In the genomic region with DNA sequence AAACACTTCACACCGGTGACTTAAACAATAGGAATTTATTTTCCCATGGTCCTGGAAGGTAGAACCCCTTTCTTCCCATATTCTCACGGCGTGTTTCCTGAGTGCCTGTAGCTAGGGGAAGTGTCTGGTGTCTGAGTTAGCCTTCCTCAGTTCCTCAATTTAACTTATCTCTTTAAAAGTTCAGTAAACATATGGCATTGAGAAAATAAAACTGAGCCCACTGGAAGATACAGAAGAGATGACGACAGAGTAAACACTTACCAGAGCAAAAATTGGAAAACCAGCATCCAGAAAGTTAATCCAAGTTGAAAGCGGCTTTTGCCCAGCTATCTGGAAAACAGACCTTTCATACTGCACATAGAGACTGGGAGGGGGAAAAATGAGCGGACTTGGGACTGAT, we compare ENCODE assay signal across 8 mouse cellular contexts. TPM values are rescaled to one million over a fixed set of nuclear protein-coding genes. Genes with fewer than 3 reads are reported as not detected.
A peak's percentile ranks its signal among the peaks of the same experiment; 100 is the strongest.
DNase-seq lines count a peak whose midpoint lies in the region; ATAC-seq lines count a peak whose summit lies in the region.

No protein-coding gene starts in this region.

- H3K9ac ChIP-seq in heart, embryonic 12.5 days: 0 out of 2 replicates have a peak overlapping the region, but pooled peaks have one; percentile 52
- H3K9ac ChIP-seq in liver, embryonic 15.5 days: peak overlapping the region; percentile 85

- 46% methylated on average over 6 of the region's 6 CpGs for WGBS in heart, embryonic 10.5 days
- WGBS in heart, embryonic 12.5 days: 36% methylated on average over 6 of the region's 6 CpGs
- 5% methylated on average over 6 of the region's 6 CpGs for WGBS in liver, embryonic 15.5 days (ENCODE audit: insufficient replicate concordance)

- peaks cover 4% of the 10 kb centered on the region for H3K36me3 ChIP-seq in heart, embryonic 10.5 days
- H3K36me3 ChIP-seq in heart, embryonic 12.5 days: peaks cover 10% of the 10 kb centered on the region
- no peaks in the 10 kb centered on the region; the same call in 1 of the 2 replicates for H3K36me3 ChIP-seq in liver, embryonic 15.5 days (replicated peaks)
- 0 out of 2 replicates have a peak, but pooled peaks cover 1% of the 10 kb centered on the region for H3K36me3 ChIP-seq in splenic B cell, adult 2 months (ENCODE audit: control insufficient read depth, insufficient read depth, low read length, poor library complexity, severe bottlenecking)

- no peaks in the 10 kb centered on the region; the same call in 1 of the 2 replicates for H3K4me1 ChIP-seq in heart, embryonic 10.5 days
- peaks cover 8% of the 10 kb centered on the region; the same call in 1 of the 2 replicates for H3K4me1 ChIP-seq in heart, embryonic 12.5 days (replicated peaks)
- peaks cover 34% of the 10 kb centered on the region for H3K4me1 ChIP-seq in liver, embryonic 15.5 days (replicated peaks)

- H3K9me3 ChIP-seq in heart, embryonic 10.5 days: no peaks in the 10 kb centered on the region
- H3K9me3 ChIP-seq in heart, embryonic 12.5 days (replicated peaks): no peaks in the 10 kb centered on the region
- H3K9me3 ChIP-seq in liver, embryonic 15.5 days (replicated peaks): no peaks in the 10 kb centered on the region

- H3K27ac ChIP-seq in heart, embryonic 10.5 days: peak overlapping the region; percentile 96
- H3K27ac ChIP-seq in heart, embryonic 12.5 days (ENCODE audit: poor library complexity, severe bottlenecking): peak overlapping the region; percentile 85
- H3K27ac ChIP-seq in liver, embryonic 15.5 days (replicated peaks): peak overlapping the region; percentile 90

- peak; percentile 34 for ATAC-seq in heart, embryonic 12.5 days (ENCODE audit: insufficient number of reproducible peaks, low FRiP score)
- ATAC-seq in liver, embryonic 15.5 days (ENCODE audit: insufficient read depth): no peak

- DNase-seq in heart, embryonic 10.5 days (ENCODE audit: low spot score): no peak
- no peak for DNase-seq in heart, adult 11 months
- peak; percentile 24 for DNase-seq in R1 (ENCODE audit: low read depth, low spot score)
- DNase-seq in splenic B cell, adult 2 months (ENCODE audit: low read depth, low spot score): peak; percentile 50
- no peak for DNase-seq in frontal cortex, postnatal 36 days (ENCODE audit: low spot score in 2 of 2)
- no peak for DNase-seq in gastrocnemius, postnatal 4 days (ENCODE audit: low spot score in 2 of 2)

- no peaks in the 10 kb centered on the region for H3K27me3 ChIP-seq in heart, embryonic 10.5 days (ENCODE audit: insufficient read depth, poor library complexity, severe bottlenecking)
- H3K27me3 ChIP-seq in heart, embryonic 12.5 days (replicated peaks): no peaks in the 10 kb centered on the region
- H3K27me3 ChIP-seq in liver, embryonic 15.5 days: no peaks in the 10 kb centered on the region
- H3K27me3 ChIP-seq in splenic B cell, adult 2 months (ENCODE audit: control insufficient read depth, insufficient read depth, low read length, poor library complexity, severe bottlenecking): no peaks in the 10 kb centered on the region

- peak overlapping the region; percentile 80 for H3K4me2 ChIP-seq in heart, embryonic 12.5 days
- peak overlapping the region; percentile 99 for H3K4me2 ChIP-seq in liver, embryonic 15.5 days

- H3K4me3 ChIP-seq in heart, embryonic 10.5 days: peak overlapping the region; percentile 93
- peak overlapping the region; percentile 69 for H3K4me3 ChIP-seq in heart, embryonic 12.5 days
- H3K4me3 ChIP-seq in liver, embryonic 15.5 days (replicated peaks): peak overlapping the region; percentile 80

RNA-seq across cellular contexts. Expression of gene Zfp69, which starts 0.7 kb away (rescaled TPM):
- 13.7 and 15.7 TPM in 2 replicates for polyA plus RNA-seq in heart, embryonic 10.5 days (2016; fragmentation: Nextera tagmentation; extraction: Ambion mirVana)
- polyA plus RNA-seq in heart, embryonic 12.5 days (2016; fragmentation: Nextera tagmentation; extraction: Ambion mirVana): 14.5 and 16.5 TPM in 2 replicates
- 1.6 and 1.7 TPM in 2 replicates for polyA plus RNA-seq in liver, embryonic 15.5 days (2015; fragmentation: Nextera tagmentation; extraction: Ambion mirVana)
- 1 to 10 TPM; 2.9 to 3.9 TPM for total RNA-seq in gastrocnemius, postnatal 4 days (2021)

RNA-seq across cellular contexts. Expression of gene Exo5, which starts 27.3 kb away (rescaled TPM):
- polyA plus RNA-seq in heart, embryonic 10.5 days (2016; fragmentation: Nextera tagmentation; extraction: Ambion mirVana): 14.8 and 25.8 TPM in 2 replicates
- 11.9 and 13.1 TPM in 2 replicates for polyA plus RNA-seq in heart, embryonic 12.5 days (2016; fragmentation: Nextera tagmentation; extraction: Ambion mirVana)
- 6.2 and 7.0 TPM in 2 replicates for polyA plus RNA-seq in liver, embryonic 15.5 days (2015; fragmentation: Nextera tagmentation; extraction: Ambion mirVana)
- 1 to 10 TPM; 7.4 to 7.9 TPM for total RNA-seq in gastrocnemius, postnatal 4 days (2021)

Comparison
In these comparisons a context has a peak if more than half of its experiments do, and no peak if none do; other contexts are left out.
1. DNase-seq: peak in R1 (single experiment) and splenic B cell, adult 2 months (single experiment); none in heart, embryonic 10.5 days (single experiment), heart, adult 11 months (single experiment), frontal cortex, postnatal 36 days (0 of 2) and gastrocnemius, postnatal 4 days (0 of 2).
2. Peak in every context shown above with its lines, with median percentiles within 50 percentile points of each other: H3K27ac ChIP-seq and H3K4me3 ChIP-seq.